Mouse (Mus musculus): ENCODE measurements around the gene Tns2.

GRCm38 (mm10) chr15:102089914-102090585, 10.2 kb upstream of the Tns2 start:
- TF ChIP-seq EP300 (IDR thresholded peaks at IDR 0.05; ENCODE audit: low read depth), result no peak
- no peak for TF ChIP-seq CTCF (IDR thresholded peaks at IDR 0.05; ENCODE audit: low read depth)

All from heart, postnatal 0 days (tissue).